Comparison of ENCODE assay signal across 8 mouse cellular contexts in the genomic region with DNA sequence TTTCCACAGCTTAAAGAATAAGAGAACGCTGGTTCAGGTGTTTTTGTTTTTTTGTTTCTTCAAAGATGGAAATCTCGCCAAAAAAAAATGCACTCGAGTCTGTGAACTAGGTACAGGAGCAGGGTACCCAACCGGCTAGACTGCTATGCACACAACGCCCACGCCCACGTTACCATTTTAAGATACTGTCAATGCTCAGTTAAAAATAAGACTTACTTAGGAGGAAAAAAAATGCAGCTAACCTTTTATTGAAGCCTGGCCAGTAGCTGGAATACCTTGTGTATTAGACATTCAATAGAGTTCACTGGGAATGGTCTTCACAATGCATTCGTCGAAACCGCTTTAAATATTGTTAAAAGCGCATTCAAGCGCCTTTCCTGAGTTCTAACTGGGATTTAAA. TPM values are rescaled to one million over a fixed set of nuclear protein-coding genes. Genes with fewer than 3 reads are reported as not detected.
DNase-seq lines count a peak whose midpoint lies in the region; ATAC-seq and TF ChIP-seq lines count a peak whose summit lies in the region.

No protein-coding gene starts in this region.

- no peaks in the 10 kb centered on the region for H3K9me3 ChIP-seq in heart, embryonic 10.5 days
- no peaks in the 10 kb centered on the region for H3K9me3 ChIP-seq in ES-Bruce4 (replicated peaks; ENCODE audit: control insufficient read depth, insufficient read depth, low read length, poor library complexity, severe bottlenecking)
- H3K9me3 ChIP-seq in forebrain, embryonic 16.5 days (ENCODE audit: control insufficient read depth, low read length) = no peaks in the 10 kb centered on the region
- H3K9me3 ChIP-seq in limb, embryonic 15.5 days = no peaks in the 10 kb centered on the region

- no peak for TF ChIP-seq EP300 in ES-Bruce4 (IDR thresholded peaks at IDR 0.05; ENCODE audit: insufficient read depth, low read depth, low read length)

- no peaks in the 10 kb centered on the region for H3K36me3 ChIP-seq in heart, embryonic 10.5 days
- H3K36me3 ChIP-seq in ES-Bruce4 (ENCODE audit: control insufficient read depth, insufficient read depth, low read length, poor library complexity, severe bottlenecking) = peaks cover 4% of the 10 kb centered on the region; the same call in 1 of the 2 replicates
- peaks cover 8% of the 10 kb centered on the region for H3K36me3 ChIP-seq in forebrain, embryonic 16.5 days (ENCODE audit: control insufficient read depth, insufficient read depth)
- H3K36me3 ChIP-seq in limb, embryonic 15.5 days = peaks cover 8% of the 10 kb centered on the region; the same call in 1 of the 2 replicates

- WGBS in heart, embryonic 10.5 days = 15% methylated on average over 12 of the region's 12 CpGs
- WGBS in forebrain, embryonic 16.5 days = under 1% methylated on average over 12 of the region's 12 CpGs
- 6% methylated on average over 12 of the region's 12 CpGs for WGBS in limb, embryonic 15.5 days

- no peaks in the 10 kb centered on the region for H3K27me3 ChIP-seq in heart, embryonic 10.5 days (ENCODE audit: insufficient read depth, poor library complexity, severe bottlenecking)
- H3K27me3 ChIP-seq in ES-Bruce4 (ENCODE audit: control insufficient read depth, insufficient read depth, low read length, poor library complexity, severe bottlenecking) = no peaks in the 10 kb centered on the region; the same call in 1 of the 2 replicates
- H3K27me3 ChIP-seq in forebrain, embryonic 16.5 days (replicated peaks; ENCODE audit: control insufficient read depth, insufficient read depth, low read length) = no peaks in the 10 kb centered on the region
- no peaks in the 10 kb centered on the region for H3K27me3 ChIP-seq in limb, embryonic 15.5 days

- ATAC-seq in forebrain, embryonic 16.5 days = no peak
- no peak for ATAC-seq in limb, embryonic 15.5 days (ENCODE audit: insufficient number of reproducible peaks, low FRiP score, low TSS enrichment, low read depth)
- no peak for ATAC-seq in monocyte, adult 5-6 weeks (replicated peaks; ENCODE audit: insufficient number of reproducible peaks, low FRiP score, low TSS enrichment, poor library complexity, severe bottlenecking)

- no peaks in the 10 kb centered on the region for H3K4me1 ChIP-seq in heart, embryonic 10.5 days
- peaks cover 2% of the 10 kb centered on the region for H3K4me1 ChIP-seq in ES-Bruce4 (ENCODE audit: control insufficient read depth, insufficient read depth, low read length)
- H3K4me1 ChIP-seq in forebrain, embryonic 16.5 days (replicated peaks; ENCODE audit: control insufficient read depth, insufficient read depth, low read length) = peaks cover 23% of the 10 kb centered on the region
- 0 out of 2 replicates have a peak, but pooled peaks cover 2% of the 10 kb centered on the region for H3K4me1 ChIP-seq in limb, embryonic 15.5 days

- no peak for DNase-seq in heart, embryonic 10.5 days (ENCODE audit: low spot score)
- DNase-seq in heart, postnatal 36 days = no peak
- no peak for DNase-seq in adrenal gland, adult 2 months
- DNase-seq in adrenal gland, postnatal 10 days = no peak

- H3K4me3 ChIP-seq in heart, embryonic 10.5 days = peak overlapping the region; percentile 76
- H3K4me3 ChIP-seq in ES-Bruce4 (ENCODE audit: low read depth, low read length) = peak overlapping the region; percentile 18
- peak overlapping the region; percentile 97 for H3K4me3 ChIP-seq in forebrain, embryonic 16.5 days (replicated peaks; ENCODE audit: low read length)
- peak overlapping the region; percentile 63 for H3K4me3 ChIP-seq in limb, embryonic 15.5 days

- no peak for TF ChIP-seq CTCF in ES-Bruce4 (IDR thresholded peaks at IDR 0.05; ENCODE audit: low read depth, low read length)

- no peak overlapping the region for H3K27ac ChIP-seq in heart, embryonic 10.5 days
- no peak overlapping the region for H3K27ac ChIP-seq in ES-Bruce4 (ENCODE audit: insufficient read depth, low read length)
- peak overlapping the region; percentile 98 for H3K27ac ChIP-seq in forebrain, embryonic 16.5 days (ENCODE audit: low read length)
- peak overlapping the region; percentile 87; the same call in 1 of the 2 replicates for H3K27ac ChIP-seq in limb, embryonic 15.5 days

- H3K9ac ChIP-seq in ES-Bruce4 (ENCODE audit: low read depth, poor library complexity, severe bottlenecking) = no peak overlapping the region
- peak overlapping the region; percentile 89 for H3K9ac ChIP-seq in forebrain, embryonic 16.5 days (replicated peaks; ENCODE audit: low read depth, low read length)
- H3K9ac ChIP-seq in limb, embryonic 15.5 days = no peak overlapping the region

- intact Hi-C loops in heart, postnatal 36 days (cut with DNase I) = no loop called here

- H3K4me2 ChIP-seq in forebrain, embryonic 16.5 days (ENCODE audit: low read length) = peak overlapping the region; percentile 96
- H3K4me2 ChIP-seq in limb, embryonic 15.5 days = peak overlapping the region; percentile 84

- no peak for TF ChIP-seq POLR2A in ES-Bruce4 (IDR thresholded peaks at IDR 0.05; ENCODE audit: insufficient read depth, low read length)

RNA-seq across cellular contexts. Expression of a gene that starts 4.3 kb away (rescaled TPM):
- 32.0 and 73.8 TPM in 2 replicates for polyA plus RNA-seq in heart, embryonic 10.5 days (2016; fragmentation: Nextera tagmentation; extraction: Ambion mirVana)
- under 1 TPM; 0.03 to 0.11 TPM for total RNA-seq in heart, postnatal 36 days (2021)
- 60.1 and 62.5 TPM in 2 replicates for polyA plus RNA-seq in ES-Bruce4 (2011; ENCODE audit: insufficient read depth, insufficient read length, low read depth, missing spikeins)
- polyA plus RNA-seq in forebrain, embryonic 16.5 days (2015; fragmentation: Nextera tagmentation; extraction: Ambion mirVana) = 949 and 1,162 TPM in 2 replicates
- polyA plus RNA-seq in limb, embryonic 15.5 days (2015; fragmentation: Nextera tagmentation; extraction: Ambion mirVana) = 59.0 and 68.9 TPM in 2 replicates
- under 1 TPM in 1 of 2 experiments, not detected in 1; 0.10 TPM for total RNA-seq in adrenal gland, adult 2 months (2021)
- 0.10 and 0.16 TPM in 2 replicates for polyA plus RNA-seq in adrenal gland, adult 2 months (2012; rRNA removed)
- total RNA-seq in adrenal gland, postnatal 10 days (2021) = 1 to 10 TPM; 1.4 to 1.9 TPM
- not detected in 3 replicates for total RNA-seq in monocyte, adult 5-6 weeks (2017)

Comparison
In these comparisons a context has a peak if more than half of its experiments do, and no peak if none do; other contexts are left out.
1. H3K27ac ChIP-seq: peak in forebrain, embryonic 16.5 days (single experiment) and limb, embryonic 15.5 days (single experiment); none in heart, embryonic 10.5 days (single experiment) and ES-Bruce4 (single experiment).
2. H3K4me3 ChIP-seq: peak in every context shown above with its lines; median percentile 97 in forebrain, embryonic 16.5 days; 76 in heart, embryonic 10.5 days; 63 in limb, embryonic 15.5 days; 18 in ES-Bruce4.
3. RNA of a gene that starts 4.3 kb away (polyA plus RNA-seq): 949 to 1,162 TPM in forebrain, embryonic 16.5 days, 32.0 to 73.8 TPM in heart, embryonic 10.5 days, 59.0 to 68.9 TPM in limb, embryonic 15.5 days and 60.1 to 62.5 TPM in ES-Bruce4; 0.10 to 0.16 TPM in adrenal gland, adult 2 months; every median in the first group is over 10 times any median in the second.